Mouse (Mus musculus): ENCODE measurements around the gene Cmtm1. TPM values are rescaled to one million over a fixed set of nuclear protein-coding genes. Genes with fewer than 3 reads are reported as not detected.

The Cmtm1 gene
- total RNA-seq, 4 experiments from 2014 or later, result 0.24 to 0.40 (median 0.26) TPM; not detected in 1

Other genes starting within 250 kb of the Cmtm1 start
- gene Cdh5, start 208.5 kb downstream of the Cmtm1 start, total RNA-seq (2022), result 10 to 100 TPM; 35.5 to 62.6 (median 44.2) TPM
- gene Bean1, start 139.7 kb downstream of the Cmtm1 start, total RNA-seq (2022), result 10 to 100 TPM in 1 of 4 experiments, 1 to 10 TPM in 3; 3.3 to 10.8 (median 4.8) TPM
- gene Tk2, start 61.6 kb downstream of the Cmtm1 start, total RNA-seq (2022), result 100 to 1,000 TPM in 2 of 4 experiments, 10 to 100 TPM in 2; 81.6 to 125 (median 103) TPM
- gene Cklf, start 59.3 kb downstream of the Cmtm1 start, total RNA-seq (2022), result 100 to 1,000 TPM in 2 of 4 experiments, 10 to 100 TPM in 2; 71.6 to 149 (median 92.8) TPM
- gene Cmtm2a, start 17.0 kb downstream of the Cmtm1 start, total RNA-seq (2022), result under 1 TPM; 0.27 to 0.87 (median 0.59) TPM
- under 1 TPM in 2 of 4 experiments, not detected in 2; 0.24 to 0.43 TPM for gene Gm45711, start 64 bp downstream of the Cmtm1 start, total RNA-seq (2022)
- gene Gm11020, start 11.4 kb upstream of the Cmtm1 start, total RNA-seq (2022), result not detected
- gene Cmtm2b, start 12.1 kb upstream of the Cmtm1 start, total RNA-seq (2022), result 1 to 10 TPM in 1 of 4 experiments, under 1 TPM in 1, not detected in 2; 0.38 to 1.1 TPM
- 100 to 1,000 TPM in 2 of 4 experiments, 10 to 100 TPM in 2; 54.3 to 135 (median 96.8) TPM for gene Cmtm3, start 29.3 kb upstream of the Cmtm1 start, total RNA-seq (2022)
- 10 to 100 TPM; 41.3 to 57.6 (median 54.9) TPM for gene Cmtm4, start 85.7 kb upstream of the Cmtm1 start, total RNA-seq (2022)
- 100 to 1,000 TPM; 115 to 200 (median 123) TPM for gene Dync1li2, start 132.9 kb upstream of the Cmtm1 start, total RNA-seq (2022)
- under 1 TPM in 2 of 4 experiments, not detected in 2; 0.16 to 0.52 TPM for gene Terb1, start 199.8 kb upstream of the Cmtm1 start, total RNA-seq (2022)
- 10 to 100 TPM; 40.5 to 66.3 (median 47.3) TPM for gene Nae1, start 224.5 kb upstream of the Cmtm1 start, total RNA-seq (2022)
- gene Car7, start 224.5 kb upstream of the Cmtm1 start, total RNA-seq (2022), result 1 to 10 TPM; 1.7 to 5.6 (median 3.2) TPM

Data from adrenal gland, adult 8-10 months (tissue).